Mouse (Mus musculus) MEL (cell line): ENCODE data around the gene Mfsd7a. TPM values are rescaled to one million over a fixed set of nuclear protein-coding genes. Genes with fewer than 3 reads are reported as not detected.

Source experiments
- DNase-seq: peaks from one replicate; pipeline ENCODE4 v3.0.0; 2011; ENCODE audit warnings: low read depth, low spot score
- H3K27ac ChIP-seq: 2 replicates; pipeline ENCODE4 v1.5.1; 2012; ENCODE audit warnings: low read depth, mild to moderate bottlenecking, control low read depth, low read length, moderate library complexity; ENCODE audit not compliant: control insufficient read depth
- H3K27me3 ChIP-seq, 2 experiments: fragments of 150-350 bp in 1 of 2; sonication (generic) in 1 of 2; 2 replicates each; pipeline ENCODE4 v1.6.1; 2012; ENCODE audit warnings: low read length in 2 of 2, mild to moderate bottlenecking in 2 of 2, improper control_type of control experiment in 1 of 2, moderate library complexity in 1 of 2; ENCODE audit not compliant: insufficient read depth in 2 of 2, control insufficient read depth in 1 of 2
- H3K36me3 ChIP-seq, 2 experiments: 2 replicates each; pipeline ENCODE4 v1.6.1; 2012 to 2014; ENCODE audit warnings: low read length in 2 of 2, improper control_type of control experiment in 1 of 2, inconsistent platforms in 1 of 2, mild to moderate bottlenecking in 1 of 2; ENCODE audit not compliant: insufficient read depth in 2 of 2, control insufficient read depth in 1 of 2
- H3K4me1 ChIP-seq, 2 experiments: fragments of 150-350 bp in 1 of 2; sonication (generic) in 1 of 2; 2 replicates each; pipeline ENCODE4 v1.6.1; 2012; ENCODE audit warnings: low read length in 2 of 2, improper control_type of control experiment in 1 of 2, mild to moderate bottlenecking in 1 of 2; ENCODE audit not compliant: insufficient read depth in 2 of 2, control insufficient read depth in 1 of 2
- H3K4me3 ChIP-seq, 2 experiments: fragments of 150-350 bp in 1 of 2; sonication (generic) in 1 of 2; 2 replicates each; pipeline ENCODE4 v1.5.1; 2012; ENCODE audit warnings: low read depth in 2 of 2, low read length in 2 of 2, mild to moderate bottlenecking in 2 of 2, moderate library complexity in 2 of 2, control low read depth in 1 of 2, improper control_type of control experiment in 1 of 2; ENCODE audit not compliant: control insufficient read depth in 1 of 2, insufficient read depth in 1 of 2
- H3K79me2 ChIP-seq: 2 replicates; pipeline ENCODE4 v1.6.1; 2012; ENCODE audit warnings: mild to moderate bottlenecking, low read length, moderate library complexity; ENCODE audit not compliant: control insufficient read depth, poor library complexity, insufficient read depth
- H3K9ac ChIP-seq: 2 replicates; pipeline ENCODE4 v1.6.1; 2012; ENCODE audit warnings: low read depth, mild to moderate bottlenecking, control low read depth, low read length, moderate library complexity; ENCODE audit not compliant: control insufficient read depth, poor library complexity, severe bottlenecking
- H3K9me3 ChIP-seq: fragments of 150-350 bp; sonication (generic); replicated peaks from 2 replicates; pipeline ENCODE4 v1.6.1; 2012; ENCODE audit warnings: mild to moderate bottlenecking, low read length, improper control_type of control experiment, moderate library complexity; ENCODE audit not compliant: insufficient read depth
- BHLHE40 ChIP-seq: IDR thresholded peaks from 2 replicates; pipeline ENCODE4 v1.6.1; 2012; ENCODE audit warnings: low read depth, mild to moderate bottlenecking, inconsistent platforms, low read length, improper control_type of control experiment, borderline replicate concordance
- E2F4 ChIP-seq: IDR thresholded peaks from 2 replicates; pipeline ENCODE4 v1.6.1; 2011; ENCODE audit warnings: low read depth, low read length, improper control_type of control experiment, borderline replicate concordance
- ELF1 ChIP-seq: IDR thresholded peaks from 2 replicates; pipeline ENCODE4 v1.6.1; 2014; ENCODE audit warnings: low read depth, mild to moderate bottlenecking, inconsistent platforms, low read length, improper control_type of control experiment, moderate library complexity
- GABPA ChIP-seq: IDR thresholded peaks from 2 replicates; pipeline ENCODE4 v1.6.1; 2012; ENCODE audit warnings: low read depth, mild to moderate bottlenecking, inconsistent platforms, low read length, improper control_type of control experiment, moderate library complexity
- GATA1 ChIP-seq: IDR thresholded peaks from 2 replicates; pipeline ENCODE4 v1.6.1; 2011; ENCODE audit warnings: low read depth, low read length, improper control_type of control experiment
- HCFC1 ChIP-seq: IDR thresholded peaks from 2 replicates; pipeline ENCODE4 v1.6.1; 2012; ENCODE audit warnings: low read depth, mild to moderate bottlenecking, inconsistent platforms, low read length, improper control_type of control experiment, moderate library complexity
- JUND ChIP-seq: IDR thresholded peaks from 2 replicates; pipeline ENCODE4 v1.6.1; 2011; ENCODE audit warnings: low read depth, mild to moderate bottlenecking, improper control_type of control experiment, low read length
- KAT2A ChIP-seq: conservative IDR thresholded peaks from 2 replicates; pipeline ENCODE4 v1.6.1; 2012; ENCODE audit warnings: low read depth, low read length, improper control_type of control experiment, inconsistent platforms
- MAFK ChIP-seq: IDR thresholded peaks from 2 replicates; pipeline ENCODE4 v1.6.1; 2011; ENCODE audit warnings: low read depth, mild to moderate bottlenecking, low read length, improper control_type of control experiment, borderline replicate concordance
- MAZ ChIP-seq: IDR thresholded peaks from 2 replicates; pipeline ENCODE4 v1.6.1; 2012; ENCODE audit warnings: low read depth, mild to moderate bottlenecking, inconsistent platforms, low read length, improper control_type of control experiment
- MXI1 ChIP-seq: IDR thresholded peaks from 2 replicates; pipeline ENCODE4 v1.6.1; 2011; ENCODE audit warnings: mild to moderate bottlenecking, low read depth, low read length, improper control_type of control experiment
- MYB ChIP-seq: IDR thresholded peaks from 2 replicates; pipeline ENCODE4 v1.6.1; 2011; ENCODE audit warnings: mild to moderate bottlenecking, low read depth, low read length, improper control_type of control experiment
- MYC ChIP-seq: IDR thresholded peaks from 2 replicates; pipeline ENCODE4 v1.6.1; 2011; ENCODE audit warnings: low read depth, mild to moderate bottlenecking, low read length, improper control_type of control experiment, moderate library complexity
- NELFE ChIP-seq: IDR thresholded peaks from 2 replicates; pipeline ENCODE4 v1.6.1; 2011; ENCODE audit warnings: low read depth, low read length, improper control_type of control experiment
- NRF1 ChIP-seq: IDR thresholded peaks from 2 replicates; pipeline ENCODE4 v1.6.1; 2014; ENCODE audit warnings: low read depth, mild to moderate bottlenecking, inconsistent platforms, low read length, improper control_type of control experiment, moderate library complexity; ENCODE audit not compliant: poor library complexity, insufficient read depth, severe bottlenecking
- POLR2A ChIP-seq, 2 experiments: IDR thresholded peaks; 2 replicates each; pipeline ENCODE4 v1.6.1; 2011 to 2012; ENCODE audit warnings: low read length in 2 of 2, mild to moderate bottlenecking in 2 of 2, control low read depth in 1 of 2, improper control_type of control experiment in 1 of 2, low read depth in 1 of 2, moderate library complexity in 1 of 2; ENCODE audit not compliant: control insufficient read depth in 1 of 2, insufficient read depth in 1 of 2, poor library complexity in 1 of 2
- POLR2AphosphoS5 ChIP-seq: IDR thresholded peaks from 2 replicates; pipeline ENCODE4 v1.6.1; 2012; ENCODE audit warnings: low read depth, borderline replicate concordance, mild to moderate bottlenecking, inconsistent platforms, low read length, moderate library complexity, mixed read lengths
- RAD21 ChIP-seq: IDR thresholded peaks from 2 replicates; pipeline ENCODE4 v1.6.1; 2011; ENCODE audit warnings: mild to moderate bottlenecking, low read depth, low read length, improper control_type of control experiment
- RCOR1 ChIP-seq: IDR thresholded peaks from 2 replicates; pipeline ENCODE4 v1.6.1; 2012; ENCODE audit warnings: low read depth, mild to moderate bottlenecking, inconsistent platforms, low read length, improper control_type of control experiment
- SIN3A ChIP-seq: IDR thresholded peaks from 2 replicates; pipeline ENCODE4 v1.6.1; 2012; ENCODE audit warnings: low read length, improper control_type of control experiment, inconsistent platforms
- SMC3 ChIP-seq: IDR thresholded peaks from 2 replicates; pipeline ENCODE4 v1.6.1; 2011; ENCODE audit warnings: low read depth, low read length, improper control_type of control experiment
- TAL1 ChIP-seq: IDR thresholded peaks from 2 replicates; pipeline ENCODE4 v1.6.1; 2012; ENCODE audit warnings: mild to moderate bottlenecking, inconsistent platforms, low read length, moderate library complexity, mixed read lengths
- UBTF ChIP-seq: IDR thresholded peaks from 2 replicates; pipeline ENCODE4 v1.6.1; 2012; ENCODE audit warnings: low read depth, mild to moderate bottlenecking, inconsistent platforms, low read length, improper control_type of control experiment, moderate library complexity, borderline replicate concordance; ENCODE audit not compliant: insufficient read depth
- ZC3H11A ChIP-seq: IDR thresholded peaks from 2 replicates; pipeline ENCODE4 v1.6.1; 2012; ENCODE audit warnings: low read depth, mild to moderate bottlenecking, inconsistent platforms, low read length, improper control_type of control experiment
- ZKSCAN1 ChIP-seq: IDR thresholded peaks from 2 replicates; pipeline ENCODE4 v1.6.1; 2012; ENCODE audit warnings: low read depth, mild to moderate bottlenecking, inconsistent platforms, low read length, improper control_type of control experiment, moderate library complexity
- ZNF384 ChIP-seq: IDR thresholded peaks from 2 replicates; pipeline ENCODE4 v1.6.1; 2012; ENCODE audit warnings: low read depth, mild to moderate bottlenecking, inconsistent platforms, low read length, improper control_type of control experiment
- polyA plus RNA-seq, 2 experiments: library from polyadenylated mRNA; stranded (reverse) in 1 of 2; unstranded in 1 of 2; fragments of >175 nt in 1 of 2; fragments of >200 nt in 1 of 2; gene quantifications; 2 replicates each; pipeline versions ENCODE4 v1.2.1 to v1.2.4; 2012; ENCODE audit warnings: low replicate concordance in 2 of 2, low read depth in 1 of 2; ENCODE audit not compliant: insufficient read length in 2 of 2, insufficient read depth in 1 of 2, missing spikeins in 1 of 2
- total RNA-seq: library from RNA; depleted of rRNA; stranded (reverse); fragments of 300-350 nt; gene quantifications from 2 replicates; pipeline ENCODE4 v1.2.3, GENCODE M21; 2012

Mfsd7a gene
- total and polyA plus RNA-seq, 3 experiments: not detected

DNA sequence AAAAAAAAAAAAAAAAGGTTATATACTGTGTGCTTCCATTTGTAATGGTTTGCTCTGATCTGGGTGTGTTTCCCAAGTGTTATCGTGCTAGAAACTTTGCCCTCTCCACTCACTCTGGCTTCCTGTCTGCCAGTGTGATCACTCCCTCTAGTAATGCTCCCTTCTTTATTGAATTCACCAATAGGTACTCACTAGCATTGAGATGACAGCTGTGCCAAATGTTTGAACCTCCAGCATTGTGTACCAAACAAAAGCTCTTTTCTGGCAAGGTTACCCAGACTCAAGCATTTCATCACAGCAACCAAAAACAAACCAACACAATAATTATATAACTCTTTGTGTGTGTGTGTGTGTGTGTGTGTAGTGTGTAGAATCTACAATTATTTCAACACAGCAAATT lies 2.9 kb upstream of the Mfsd7a start:
- DNase-seq: no peak
- no peaks in the 10 kb centered on the region for H3K79me2 ChIP-seq
- no peak overlapping the region for H3K27ac ChIP-seq
- H3K36me3 ChIP-seq: no peaks in the 10 kb centered on the region
- H3K9me3 ChIP-seq: no peaks in the 10 kb centered on the region
- no peaks in the 10 kb centered on the region for H3K4me1 ChIP-seq
- no peaks in the 10 kb centered on the region for H3K27me3 ChIP-seq
- TF ChIP-seq ELF1: no peak
- peak; percentile 27; the same call in 1 of the 2 replicates for TF ChIP-seq ZNF384
- H3K9ac ChIP-seq: no peak overlapping the region
- H3K4me3 ChIP-seq: no peak overlapping the region

DNA sequence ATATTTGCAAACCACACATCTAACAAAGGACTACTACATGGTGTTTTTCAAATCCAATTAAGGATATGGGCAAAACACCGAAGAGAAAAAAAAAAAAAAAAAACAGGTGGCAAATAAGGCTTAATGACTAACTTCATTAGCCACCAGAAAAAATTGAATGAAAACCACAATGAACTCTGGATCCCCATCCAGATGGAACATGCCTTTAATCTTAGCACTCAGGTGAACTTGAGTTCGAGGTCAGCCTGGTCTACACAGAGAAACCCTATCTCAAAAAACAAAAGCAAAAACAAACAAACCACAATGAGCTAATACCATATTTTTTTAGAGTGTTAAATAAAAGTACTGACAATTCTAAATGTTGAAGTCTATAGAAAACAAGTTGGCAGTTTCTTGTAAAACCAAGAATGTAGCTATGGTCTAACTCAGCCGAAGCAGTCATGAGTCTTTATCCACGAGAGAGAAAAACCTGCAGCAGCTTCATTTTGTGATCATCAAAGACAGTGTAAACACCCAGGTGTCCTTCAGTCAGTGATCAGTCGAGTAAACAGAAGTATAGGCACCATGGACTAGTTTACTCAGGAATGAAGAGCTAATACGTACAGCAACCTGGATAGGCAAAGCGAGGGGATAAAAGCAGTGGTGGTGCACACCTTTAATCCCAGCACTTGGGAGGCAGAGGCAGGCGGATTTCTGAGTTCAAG lies 2.3 kb upstream of the Mfsd7a start:
- no peaks in the 10 kb centered on the region for H3K36me3 ChIP-seq
- no peak overlapping the region for H3K27ac ChIP-seq
- DNase-seq: no peak
- no peak overlapping the region for H3K9ac ChIP-seq
- no peaks in the 10 kb centered on the region for H3K4me1 ChIP-seq
- no peaks in the 10 kb centered on the region for H3K79me2 ChIP-seq
- no peak for TF ChIP-seq GABPA
- TF ChIP-seq BHLHE40: no peak
- no peak for TF ChIP-seq NRF1
- TF ChIP-seq SIN3A: no peak
- no peak for TF ChIP-seq MYC
- no peak for TF ChIP-seq SMC3
- no peak for TF ChIP-seq HCFC1
- TF ChIP-seq RAD21: no peak
- TF ChIP-seq TAL1: no peak
- TF ChIP-seq JUND: no peak
- TF ChIP-seq NELFE: no peak
- TF ChIP-seq RCOR1: no peak
- no peak for TF ChIP-seq POLR2A (IDR thresholded peaks at IDR 0.05; ENCODE audit: control insufficient read depth in 1 of 2, insufficient read depth in 1 of 2, low read depth in 1 of 2, low read length in 2 of 2, poor library complexity in 1 of 2)
- H3K9me3 ChIP-seq: no peaks in the 10 kb centered on the region
- no peak overlapping the region for H3K4me3 ChIP-seq
- H3K27me3 ChIP-seq: no peaks in the 10 kb centered on the region

DNA sequence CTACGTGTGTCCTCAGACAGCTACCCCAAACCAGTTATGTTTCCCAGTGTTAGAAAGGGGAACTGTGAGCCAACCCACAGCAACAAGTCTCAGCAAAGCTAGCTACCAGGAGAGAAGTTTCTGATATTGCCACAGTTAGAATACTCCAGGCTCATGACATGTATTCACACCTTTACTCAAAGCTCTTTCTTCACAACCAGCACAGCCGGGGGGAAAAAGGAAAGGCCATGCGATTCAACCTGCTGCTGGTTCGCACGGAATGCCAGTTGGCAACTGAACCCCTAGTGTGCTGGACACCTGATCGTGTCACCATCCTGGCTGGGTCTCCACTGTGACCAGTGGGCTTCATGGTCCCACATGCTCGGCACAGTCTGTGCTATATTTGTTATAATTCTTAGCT lies 834 bp downstream of the Mfsd7a start:
- no peaks in the 10 kb centered on the region for H3K36me3 ChIP-seq
- H3K4me1 ChIP-seq: no peaks in the 10 kb centered on the region
- no peaks in the 10 kb centered on the region for H3K9me3 ChIP-seq
- no peak overlapping the region for H3K27ac ChIP-seq
- no peaks in the 10 kb centered on the region for H3K27me3 ChIP-seq
- peak; percentile 32 for DNase-seq
- no peak overlapping the region for H3K9ac ChIP-seq
- no peak overlapping the region for H3K4me3 ChIP-seq
- H3K79me2 ChIP-seq: no peaks in the 10 kb centered on the region
- TF ChIP-seq HCFC1: no peak
- TF ChIP-seq ELF1: no peak
- TF ChIP-seq RAD21: no peak
- no peak for TF ChIP-seq E2F4
- no peak for TF ChIP-seq ZKSCAN1
- TF ChIP-seq MAFK: no peak
- TF ChIP-seq UBTF: no peak
- TF ChIP-seq ZC3H11A: no peak
- no peak for TF ChIP-seq NRF1
- TF ChIP-seq MAZ: no peak
- no peak for TF ChIP-seq MYB
- TF ChIP-seq MXI1: no peak
- no peak for TF ChIP-seq GATA1
- no peak for TF ChIP-seq ZNF384
- no peak for TF ChIP-seq POLR2AphosphoS5
- TF ChIP-seq KAT2A: no peak
- no peak for TF ChIP-seq GABPA
